Mouse (Mus musculus) liver, embryonic 11.5 days (tissue): Measurements from ENCODE around the gene Cdt1. TPM values are rescaled to one million over a fixed set of nuclear protein-coding genes. Genes with fewer than 3 reads are reported as not detected.

Experiments used
- ATAC-seq: fragments of 200-750 bp; cut with Nextera tagmentation; replicated peaks from 2 replicates; pipeline ENCODE4 v1.8.0; 2017; ENCODE audit warnings: moderate number of reproducible peaks, mild to moderate bottlenecking, moderate TSS enrichment, moderate library complexity; ENCODE audit not compliant: low FRiP score
- DNase-seq: peaks from one replicate; pipeline ENCODE4 v3.0.0-alpha.2; 2017; ENCODE audit warnings: low spot score
- H3K27ac ChIP-seq: fragments of 300-500 bp; sonication (generic); 2 replicates; pipeline ENCODE4 v1.5.1; 2014; ENCODE audit warnings: mild to moderate bottlenecking, low read depth, low read length, control low read depth
- H3K27me3 ChIP-seq: fragments of 300-500 bp; sonication (generic); replicated peaks from 2 replicates; pipeline ENCODE4 v1.6.1; 2014; ENCODE audit warnings: low read length, mixed read lengths; ENCODE audit not compliant: control insufficient read depth, insufficient read depth
- H3K36me3 ChIP-seq: fragments of 300-500 bp; sonication (generic); 2 replicates; pipeline ENCODE4 v1.6.1; 2014; ENCODE audit warnings: mild to moderate bottlenecking, low read length, moderate library complexity, mixed read lengths; ENCODE audit not compliant: control insufficient read depth, insufficient read depth
- H3K4me1 ChIP-seq: fragments of 300-500 bp; sonication (generic); replicated peaks from 2 replicates; pipeline ENCODE4 v1.6.1; 2014; ENCODE audit warnings: low read length, mixed read lengths; ENCODE audit not compliant: control insufficient read depth, insufficient read depth
- H3K4me2 ChIP-seq: fragments of 300-500 bp; sonication (generic); 2 replicates; pipeline ENCODE4 v1.6.1; 2014; ENCODE audit warnings: mild to moderate bottlenecking, control low read depth, moderate library complexity
- H3K4me3 ChIP-seq: fragments of 300-500 bp; sonication (generic); 2 replicates; pipeline ENCODE4 v1.5.1; 2014; ENCODE audit warnings: low read depth, low read length, control low read depth
- H3K9ac ChIP-seq: fragments of 300-500 bp; sonication (generic); 2 replicates; pipeline ENCODE4 v1.6.1; 2014; ENCODE audit warnings: low read depth, low read length, control low read depth
- H3K9me3 ChIP-seq: fragments of 300-500 bp; sonication (generic); 2 replicates; pipeline ENCODE4 v1.6.1; 2016; ENCODE audit warnings: low read length, inconsistent platforms, mixed read lengths; ENCODE audit not compliant: control insufficient read depth
- WGBS: fragments of 180-500 bp; shearing (Covaris S2); extraction: QIAGEN DNeasy Blood & Tissue Kit; methylation state at CpG from one replicate; pipeline ENCODE4 v1.1.7; 2014; 5-methylcytosine and 5-hydroxymethylcytosine counted together
- microRNA-seq: library from miRNA; unstranded; fragments of <30 nt; microRNA quantifications from one replicate; pipeline ENCODE4, GENCODE M21; 2017; ENCODE audit warnings: borderline number of aligned reads
- polyA plus RNA-seq: library from polyadenylated mRNA; unstranded; fragments of >200 nt; fragmentation: Nextera tagmentation; extraction: Ambion mirVana; gene quantifications from 2 replicates; pipeline ENCODE4 v1.2.1, GENCODE M21; 2014

Gene Cdt1
- polyA plus RNA-seq, 1 experiment from 2014 or later, result 93.2 TPM

DNA sequence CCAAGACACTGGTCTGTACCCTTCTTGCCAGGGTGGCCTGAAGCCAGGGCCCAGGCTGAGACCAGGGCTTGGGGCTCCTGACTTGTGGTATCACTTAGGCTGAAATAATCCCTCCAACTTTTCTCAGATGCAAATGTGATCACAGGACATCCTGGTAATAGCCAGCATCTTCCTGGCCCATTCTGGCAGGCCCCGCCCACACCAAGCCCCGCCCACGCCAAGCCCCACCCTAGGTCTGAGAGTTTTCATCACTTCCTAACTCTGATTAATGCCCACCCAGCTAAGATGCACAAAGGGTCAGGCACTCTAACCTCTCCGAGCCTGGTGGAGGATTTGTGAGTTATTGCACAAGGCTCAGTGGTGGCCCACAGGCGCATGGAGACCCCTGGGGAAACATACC lies 52.6 kb downstream of the Cdt1 start:
- Histone ChIP-seq H3K4me3 (no peak overlapping the region), H3K9me3 (no peaks in the 10 kb centered on the region), H3K36me3 (no peaks in the 10 kb centered on the region), H3K27ac (no peak overlapping the region), H3K9ac (no peak overlapping the region), H3K4me1 (peaks cover 25% of the 10 kb centered on the region), H3K27me3 (no peaks in the 10 kb centered on the region), H3K4me2 (no peak overlapping the region)
- 38% methylated on average over 5 of the region's 5 CpGs for WGBS
- ATAC-seq, result no peak
- no peak for DNase-seq

- Histone ChIP-seq H3K9ac (no peak within 1 kb of the TSS), H3K4me3 (no peak within 1 kb of the TSS), H3K9me3 (no peaks in the 10 kb centered on the region), H3K4me1 (peaks cover 25% of the 10 kb centered on the region), H3K4me2 (no peak within 1 kb of the TSS), H3K27me3 (no peaks in the 10 kb centered on the region), H3K36me3 (no peaks in the 10 kb centered on the region), H3K27ac (no peak within 1 kb of the TSS)
- DNase-seq (no peak), ATAC-seq (no peak)
- 67% methylated on average over 6 of the region's 6 CpGs for WGBS
Measured at GRCm38 (mm10) chr8:122622727-122623126, 54.9 kb downstream of the Cdt1 start, which contains the start of gene Pabpn1l. Gene Pabpn1l, minus strand, starts transcription at chr8:122622739.

Small RNA genes within 50 kb of the gene (microRNA-seq; reads per million reads assigned to microRNA genes)
- gene Mir6396, result not detected

Other genes starting within 250 kb of the Cdt1 start
- not detected in 2 replicates for gene Trhr2, start 207.3 kb upstream of the Cdt1 start, polyA plus RNA-seq
- 41.3 and 44.2 TPM in 2 replicates for gene Zc3h18, start 191.4 kb upstream of the Cdt1 start, polyA plus RNA-seq
- gene Il17c, start 146.0 kb upstream of the Cdt1 start, polyA plus RNA-seq, result not detected in 2 replicates
- gene Cyba, start 135.1 kb upstream of the Cdt1 start, polyA plus RNA-seq, result 201 and 215 TPM in 2 replicates
- gene Mvd, start 124.6 kb upstream of the Cdt1 start, polyA plus RNA-seq, result 36.5 and 40.6 TPM in 2 replicates
- gene Snai3, start 107.3 kb upstream of the Cdt1 start, polyA plus RNA-seq, result 0.23 and 0.29 TPM in 2 replicates
- 24.7 and 26.8 TPM in 2 replicates for gene Rnf166, start 92.0 kb upstream of the Cdt1 start, polyA plus RNA-seq
- 51.9 and 55.6 TPM in 2 replicates for gene Ctu2, start 91.9 kb upstream of the Cdt1 start, polyA plus RNA-seq
- 29.7 and 45.8 TPM in 2 replicates for gene Piezo1, start 16.7 kb upstream of the Cdt1 start, polyA plus RNA-seq
- gene Aprt, start 8.9 kb downstream of the Cdt1 start, polyA plus RNA-seq, result 400 and 425 TPM in 2 replicates
- gene Galns, start 43.4 kb downstream of the Cdt1 start, polyA plus RNA-seq, result 6.5 and 6.6 TPM in 2 replicates
- 40.3 and 44.6 TPM in 2 replicates for gene Trappc2l, start 43.6 kb downstream of the Cdt1 start, polyA plus RNA-seq
- not detected in 2 replicates for gene Pabpn1l, start 54.7 kb downstream of the Cdt1 start, polyA plus RNA-seq
- 13.8 and 14.4 TPM in 2 replicates for gene Cbfa2t3, start 131.1 kb downstream of the Cdt1 start, polyA plus RNA-seq
- gene Acsf3, start 207.5 kb downstream of the Cdt1 start, polyA plus RNA-seq, result 16.6 and 18.8 TPM in 2 replicates